ENCODE assay signal across 34 mouse cellular contexts in the genomic region with DNA sequence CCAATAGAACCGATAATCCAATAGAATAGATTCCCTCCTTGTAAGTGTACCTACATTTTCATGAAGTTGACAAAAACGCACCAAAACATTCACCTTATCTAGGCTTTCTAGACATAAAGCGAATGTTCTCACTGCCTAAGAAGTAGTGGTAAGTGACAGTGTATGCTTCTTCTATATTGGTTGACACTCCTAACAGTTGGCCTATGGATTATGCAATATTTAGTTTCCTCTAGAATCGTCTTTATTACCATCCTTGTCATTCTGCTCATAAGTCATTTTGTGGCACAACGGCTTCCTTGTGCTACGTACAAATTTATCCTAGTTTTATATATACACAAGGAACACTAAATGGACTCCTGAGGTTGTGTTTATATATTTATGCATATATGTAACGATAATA.
"Had no signal": no experiment of that assay in that cellular context is flagged by ENCODE, and none has a peak within 500 bp of the region (broad histone marks: within the 10 kb centered on the region; RNA-seq: fewer than 3 reads in every experiment).

No protein-coding gene starts in this region.

- H3K9me3 ChIP-seq: heart, embryonic 12.5 days; heart, embryonic 13.5 days; heart, embryonic 15.5 days; hindbrain, embryonic 10.5 days; hindbrain, embryonic 12.5 days; hindbrain, embryonic 13.5 days; hindbrain, embryonic 15.5 days; intestine, embryonic 15.5 days; kidney, embryonic 15.5 days had no signal

- H3K4me3 ChIP-seq: heart, embryonic 12.5 days; heart, embryonic 13.5 days; heart, embryonic 15.5 days; hindbrain, embryonic 10.5 days; hindbrain, embryonic 12.5 days; hindbrain, embryonic 13.5 days; hindbrain, embryonic 15.5 days; intestine, embryonic 15.5 days; kidney, embryonic 15.5 days; layer of hippocampus, adult 2 months; left cerebral cortex, adult 2 months had no signal

- H3K9ac ChIP-seq: heart, embryonic 12.5 days; heart, embryonic 13.5 days; heart, embryonic 15.5 days; hindbrain, embryonic 12.5 days; hindbrain, embryonic 13.5 days; hindbrain, embryonic 15.5 days; intestine, embryonic 15.5 days; kidney, embryonic 15.5 days had no signal

- H3K27ac ChIP-seq: heart, embryonic 13.5 days; heart, embryonic 15.5 days; hindbrain, embryonic 10.5 days; hindbrain, embryonic 12.5 days; hindbrain, embryonic 13.5 days; hindbrain, embryonic 15.5 days; hindbrain, postnatal 0 days; intestine, embryonic 15.5 days; kidney, embryonic 15.5 days; kidney, postnatal 0 days; layer of hippocampus, adult 2 months; left cerebral cortex, adult 2 months had no signal

- H3K27me3 ChIP-seq: heart, embryonic 12.5 days; heart, embryonic 13.5 days; heart, embryonic 15.5 days; hindbrain, embryonic 12.5 days; hindbrain, embryonic 13.5 days; hindbrain, embryonic 15.5 days; intestine, embryonic 15.5 days; kidney, embryonic 15.5 days had no signal

- DNase-seq: heart, postnatal 10 days; heart, postnatal 14 days; heart, postnatal 36 days; heart, postnatal 4 days; kidney, adult 11 months; kidney, adult 18-20 months; kidney, adult 2 months; kidney, adult 8-10 months; kidney, adult 9 months; kidney, postnatal 10 days; kidney, postnatal 14 days; kidney, postnatal 25 days; kidney, postnatal 36 days; kidney, postnatal 4 days; layer of hippocampus, adult 9-11 months; layer of hippocampus, postnatal 36 days had no signal

- ATAC-seq: hindbrain, embryonic 16.5 days; hindbrain, postnatal 0 days; inflammation-experienced regulatory T-cells, adult 6 months; intestine, embryonic 15.5 days; intestine, embryonic 16.5 days; intestine, postnatal 0 days had no signal

- H3K4me2 ChIP-seq: heart, embryonic 11.5 days; heart, embryonic 12.5 days; heart, embryonic 13.5 days; heart, embryonic 15.5 days; hindbrain, embryonic 12.5 days; hindbrain, embryonic 13.5 days; hindbrain, embryonic 15.5 days; intestine, embryonic 15.5 days; kidney, embryonic 15.5 days had no signal

- H3K4me1 ChIP-seq: intestine, embryonic 15.5 days had no signal

- H3K36me3 ChIP-seq: heart, embryonic 12.5 days; heart, embryonic 13.5 days; heart, embryonic 15.5 days; hindbrain, embryonic 10.5 days; hindbrain, embryonic 12.5 days; hindbrain, embryonic 13.5 days; hindbrain, embryonic 15.5 days; intestine, embryonic 15.5 days; kidney, embryonic 15.5 days had no signal
